Mouse (Mus musculus) left cerebral cortex, adult 2 months (tissue): ENCODE measurements around the gene Kcna4. TPM values are rescaled to one million over a fixed set of nuclear protein-coding genes. Genes with fewer than 3 reads are reported as not detected.

Source experiments
- DNase-seq, 2 experiments: peaks; one replicate each; pipeline ENCODE4 v3.0.0; 2021 to 2022; ENCODE audit warnings: low spot score in 2 of 2, mixed read lengths in 1 of 2; ENCODE audit errors: extremely low spot score in 1 of 2
- H3K27ac ChIP-seq: fragments of 200-600 bp; 2 replicates; pipeline ENCODE4 v1.8.1; 2022
- H3K4me3 ChIP-seq: fragments of 200-600 bp; 2 replicates; pipeline ENCODE4 v1.8.1; 2022
- CTCF ChIP-seq: fragments of 200-600 bp; IDR thresholded peaks from 2 replicates; pipeline ENCODE4 v1.8.1; 2022; ENCODE audit warnings: antibody characterized with exemption, mild to moderate bottlenecking, moderate library complexity
- intact Hi-C: fragments of 180-260 bp; cut with DNase I; formaldehyde crosslinking; loops from one replicate; pipeline ENCODE4 v1.15.1; 2025
- total RNA-seq, 2 experiments: library from RNA; stranded (reverse); gene quantifications; 2 replicates each; pipeline ENCODE4 v1.2.3; 2021

The Kcna4 gene
- total RNA-seq, 2 experiments from 2014 or later, result 36.2 to 39.4 TPM

GRCm38 (mm10) chr2:107324090-107324489 lies 33.7 kb downstream of the Kcna4 start:
- Histone ChIP-seq H3K27ac (no peak overlapping the region), H3K4me3 (no peak overlapping the region)
- no peak for DNase-seq
- intact Hi-C loops, result no loop called here
- TF ChIP-seq CTCF, result no peak

- Histone ChIP-seq H3K27ac (no peak overlapping the region), H3K4me3 (no peak overlapping the region)
- intact Hi-C loops, result no loop called here
- no peak for DNase-seq
- no peak for TF ChIP-seq CTCF
These were observed 36.8 kb downstream of the Kcna4 start for GRCm38 (mm10) chr2:107327276-107327675.

DNA sequence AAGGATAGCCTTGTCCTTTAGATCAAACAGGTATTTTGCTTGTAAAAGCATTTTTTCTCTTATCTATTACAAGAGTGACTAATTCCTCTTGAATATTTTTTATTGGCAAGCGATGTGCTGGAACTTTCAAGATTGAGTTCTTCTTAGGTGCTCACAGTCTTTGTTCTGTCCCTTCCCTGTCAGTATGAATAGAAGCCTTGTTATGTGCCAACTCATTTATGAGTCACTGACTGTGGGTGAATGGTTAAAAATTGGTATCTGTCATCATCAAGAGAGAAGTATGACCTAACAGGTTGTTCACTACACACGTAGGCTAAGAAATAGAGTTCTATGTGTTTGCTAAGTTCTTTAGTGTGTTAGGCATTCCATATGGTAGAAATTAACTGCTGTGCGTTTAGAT lies 50.9 kb downstream of the Kcna4 start:
- H3K27ac ChIP-seq, result no peak overlapping the region
- no peak for DNase-seq
- intact Hi-C loops, result no loop called here
- no peak overlapping the region for H3K4me3 ChIP-seq
- no peak for TF ChIP-seq CTCF

- Histone ChIP-seq H3K4me3 (no peak overlapping the region), H3K27ac (no peak overlapping the region)
- intact Hi-C loops, result no loop called here
- TF ChIP-seq CTCF, result no peak
- no peak for DNase-seq
These were observed 54.4 kb downstream of the Kcna4 start for GRCm38 (mm10) chr2:107344807-107345206.

GRCm38 (mm10) chr2:107345299-107345698 lies 54.9 kb downstream of the Kcna4 start:
- DNase-seq, result no peak
- no peak for TF ChIP-seq CTCF
- Histone ChIP-seq H3K4me3 (no peak overlapping the region), H3K27ac (no peak overlapping the region)
- intact Hi-C loops, result no loop called here

Other genes with a start within 250 kb of the Kcna4 start
- gene Fshb, start 231.0 kb upstream of the Kcna4 start, total RNA-seq, result not detected